Mouse (Mus musculus) heart, embryonic 12.5 days (tissue): ENCODE measurements at regions not wholly inside any gene's neighbourhood (a gene's known extent, or its start where the extent isn't known, plus 50 kb on each side); places are given as distances from the start of the nearest gene placed in this dataset.
A peak's percentile ranks its signal among the peaks of the same experiment; 100 is the strongest.

Experiments used
- ATAC-seq: fragments of 200-750 bp; cut with Nextera tagmentation; 2 replicates; pipeline ENCODE4 v1.8.0; 2017; ENCODE audit warnings: moderate TSS enrichment, moderate library complexity; ENCODE audit not compliant: insufficient number of reproducible peaks, low FRiP score
- H3K27ac ChIP-seq: fragments of 300-500 bp; sonication (generic); 2 replicates; pipeline ENCODE4 v1.5.1; 2016; ENCODE audit warnings: mild to moderate bottlenecking, moderate library complexity; ENCODE audit not compliant: poor library complexity, severe bottlenecking
- H3K27me3 ChIP-seq: fragments of 300-500 bp; sonication (generic); replicated peaks from 2 replicates; pipeline ENCODE4 v1.6.1; 2016; ENCODE audit warnings: mild to moderate bottlenecking, moderate library complexity
- H3K36me3 ChIP-seq: fragments of 300-500 bp; sonication (generic); 2 replicates; pipeline ENCODE4 v1.6.1; 2016; ENCODE audit warnings: mild to moderate bottlenecking, moderate library complexity
- H3K4me1 ChIP-seq: fragments of 300-500 bp; sonication (generic); replicated peaks from 2 replicates; pipeline ENCODE4 v1.6.1; 2016; ENCODE audit warnings: mild to moderate bottlenecking
- H3K4me2 ChIP-seq: fragments of 300-500 bp; sonication (generic); 2 replicates; pipeline ENCODE4 v1.6.1; 2016; ENCODE audit warnings: mild to moderate bottlenecking, moderate library complexity
- H3K4me3 ChIP-seq: fragments of 300-500 bp; sonication (generic); 2 replicates; pipeline ENCODE4 v1.5.1; 2016; ENCODE audit warnings: mild to moderate bottlenecking
- H3K9ac ChIP-seq: fragments of 300-500 bp; sonication (generic); 2 replicates; pipeline ENCODE4 v1.6.1; 2016; ENCODE audit warnings: mild to moderate bottlenecking, moderate library complexity
- H3K9me3 ChIP-seq: fragments of 300-500 bp; sonication (generic); replicated peaks from 2 replicates; pipeline ENCODE4 v1.6.1; 2016; ENCODE audit warnings: mild to moderate bottlenecking, moderate library complexity
- WGBS: fragments of 180-500 bp; shearing (Covaris S2); methylation state at CpG from one replicate; pipeline ENCODE4 v1.1.7; 2016; 5-methylcytosine and 5-hydroxymethylcytosine counted together

DNA sequence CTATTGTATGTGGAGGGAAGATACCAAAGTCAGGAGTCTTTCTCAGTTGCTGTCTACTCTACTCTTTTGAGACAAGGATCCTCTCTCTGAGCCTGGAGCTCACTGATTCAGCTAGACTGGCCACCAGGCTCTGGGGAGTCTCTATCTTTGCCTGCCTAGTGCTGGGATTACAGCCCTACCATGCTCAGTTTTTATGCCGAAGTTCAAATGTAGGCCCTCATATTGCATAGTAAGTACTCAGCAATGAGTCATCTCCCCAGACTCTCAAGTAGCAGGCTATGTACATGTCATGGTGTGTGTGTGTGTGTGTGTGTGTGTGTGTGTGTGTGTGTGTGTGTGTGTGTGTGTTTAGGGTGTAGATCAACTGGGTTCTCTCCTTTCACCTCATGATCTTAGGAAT, 55.6 kb upstream of the Hddc2 start:
- Histone ChIP-seq H3K9me3 (no peaks in the 10 kb centered on the region), H3K4me1 (peaks cover 31% of the 10 kb centered on the region), H3K36me3 (no peaks in the 10 kb centered on the region), H3K4me2 (no peak overlapping the region), H3K4me3 (no peak overlapping the region), H3K9ac (no peak overlapping the region), H3K27me3 (no peaks in the 10 kb centered on the region), H3K27ac (peak overlapping the region; percentile 60; the same call in 1 of the 2 replicates)
- no peak for ATAC-seq
- 76% methylated on average over 1 of the region's 1 CpGs for WGBS

DNA sequence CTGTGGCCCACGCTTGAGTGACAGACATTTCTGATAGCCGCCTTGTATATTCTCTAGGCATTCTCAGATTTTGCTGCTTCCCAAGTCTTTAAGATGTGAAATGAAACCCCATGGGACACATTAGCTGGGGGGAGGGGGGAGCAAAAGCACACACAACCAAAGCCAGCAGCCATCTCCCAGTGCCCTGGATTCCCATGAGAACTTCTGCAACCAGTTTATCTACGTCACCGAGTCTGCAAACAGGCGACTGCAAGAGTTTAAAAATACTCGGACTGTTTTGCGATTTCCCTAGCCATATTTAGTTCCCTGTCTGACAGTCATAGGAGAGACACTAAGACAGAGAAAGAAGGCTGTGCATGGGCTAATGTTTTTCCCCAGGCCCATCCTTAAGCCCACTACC, 52.3 kb upstream of the Hddc2 start:
- peaks cover 22% of the 10 kb centered on the region for H3K4me1 ChIP-seq
- ATAC-seq, result no peak
- H3K27ac ChIP-seq, result peak overlapping the region; percentile 75
- H3K9me3 ChIP-seq, result no peaks in the 10 kb centered on the region
- H3K27me3 ChIP-seq, result no peaks in the 10 kb centered on the region
- H3K36me3 ChIP-seq, result no peaks in the 10 kb centered on the region
- 0 out of 2 replicates have a peak overlapping the region, but pooled peaks have one; percentile 35 for H3K9ac ChIP-seq
- WGBS, result 32% methylated on average over 7 of the region's 7 CpGs
- 0 out of 2 replicates have a peak overlapping the region, but pooled peaks have one; percentile 6 for H3K4me2 ChIP-seq
- H3K4me3 ChIP-seq, result no peak overlapping the region
